Mouse (Mus musculus): Measurements from ENCODE around the gene Cmtm8.

- TF ChIP-seq CTCF (IDR thresholded peaks at IDR 0.05; ENCODE audit: low read depth) = no peak
- TF ChIP-seq EP300 (optimal IDR thresholded peaks at IDR 0.05) = no peak
Measured at GRCm38 (mm10) chr9:114789989-114790388, 54.0 kb downstream of the Cmtm8 start.
